In genomic region chr15:101077001-101077812, GRCm38 (mm10) we compare ENCODE assay signal across 9 mouse cellular contexts. TPM values are rescaled to one million over a fixed set of nuclear protein-coding genes. Genes with fewer than 3 reads are reported as not detected.
DNase-seq lines count a peak whose midpoint lies in the region; ATAC-seq and TF ChIP-seq lines count a peak whose summit lies in the region.
"Had no signal": no experiment of that assay in that cellular context is flagged by ENCODE, and none has a peak within 500 bp of the region (broad histone marks: within the 10 kb centered on the region; RNA-seq: fewer than 3 reads in every experiment).

No protein-coding gene starts in this region.

- peak overlapping the region; percentile 81 for H3K4me2 ChIP-seq in kidney, embryonic 15.5 days
- H3K4me2 ChIP-seq in midbrain, postnatal 0 days (ENCODE audit: low read depth, low read length, poor library complexity, severe bottlenecking) = peak overlapping the region; percentile 88

- H3K9ac ChIP-seq in kidney, embryonic 15.5 days = peak overlapping the region; percentile 92
- peak overlapping the region; percentile 63; the same call in 1 of the 2 replicates for H3K9ac ChIP-seq in midbrain, postnatal 0 days (replicated peaks; ENCODE audit: low read length, poor library complexity, severe bottlenecking)

- H3K27me3 ChIP-seq in forebrain, embryonic 10.5 days (ENCODE audit: poor library complexity, severe bottlenecking) = peaks cover 23% of the 10 kb centered on the region
- H3K27me3 ChIP-seq in kidney, embryonic 15.5 days = 0 out of 2 replicates have a peak, but pooled peaks cover 4% of the 10 kb centered on the region
- H3K27me3 ChIP-seq in midbrain, postnatal 0 days (ENCODE audit: insufficient read depth, low read length) = no peaks in the 10 kb centered on the region

- no peak for TF ChIP-seq CTCF in lung, adult 2 months (IDR thresholded peaks at IDR 0.05; ENCODE audit: insufficient read depth, low read length)
- TF ChIP-seq CTCF in midbrain, postnatal 0 days (IDR thresholded peaks at IDR 0.05) = no peak

- peaks cover 9% of the 10 kb centered on the region for H3K4me1 ChIP-seq in lung, adult 2 months (ENCODE audit: control insufficient read depth, insufficient read depth, low read length)
- peaks cover 99% of the 10 kb centered on the region for H3K4me1 ChIP-seq in forebrain, embryonic 10.5 days
- H3K4me1 ChIP-seq in kidney, embryonic 15.5 days = peaks cover 86% of the 10 kb centered on the region
- peaks cover 15% of the 10 kb centered on the region; the same call in 1 of the 2 replicates for H3K4me1 ChIP-seq in midbrain, postnatal 0 days (ENCODE audit: insufficient read depth, low read length)

- 5% methylated on average over 34 of the region's 34 CpGs for WGBS in lung, adult 2 months
- WGBS in forebrain, embryonic 10.5 days = under 1% methylated on average over 34 of the region's 34 CpGs
- 2% methylated on average over 34 of the region's 34 CpGs for WGBS in kidney, embryonic 15.5 days
- WGBS in midbrain, postnatal 0 days = 3% methylated on average over 34 of the region's 34 CpGs

- ATAC-seq in kidney, embryonic 15.5 days (replicated peaks; ENCODE audit: low FRiP score) = 0 out of 2 replicates have a peak, but pooled peaks have one; percentile 5
- ATAC-seq in midbrain, postnatal 0 days (ENCODE audit: low FRiP score) = no peak

- H3K27ac ChIP-seq in forebrain, embryonic 10.5 days = peak overlapping the region; percentile 99
- peak overlapping the region; percentile 98 for H3K27ac ChIP-seq in kidney, embryonic 15.5 days
- 0 out of 2 replicates have a peak overlapping the region, but pooled peaks have one; percentile 38 for H3K27ac ChIP-seq in midbrain, postnatal 0 days (ENCODE audit: low read depth, low read length)

- peak; percentile 28; the same call in 1 of the 2 replicates for TF ChIP-seq POLR2A in lung, adult 2 months (IDR thresholded peaks at IDR 0.05; ENCODE audit: borderline replicate concordance, extremely low read depth, low read depth, low read length)

- H3K36me3 ChIP-seq in forebrain, embryonic 10.5 days (replicated peaks) = peaks cover 22% of the 10 kb centered on the region
- no peaks in the 10 kb centered on the region for H3K36me3 ChIP-seq in kidney, embryonic 15.5 days
- H3K36me3 ChIP-seq in midbrain, postnatal 0 days (ENCODE audit: insufficient read depth, low read length) = no peaks in the 10 kb centered on the region

- DNase-seq in lung, adult 2 months = peak; percentile 32
- DNase-seq in lung, postnatal 10 days = no peak
- DNase-seq in forebrain, embryonic 10.5 days (ENCODE audit: extremely low spot score, low spot score) = peak; percentile 75
- DNase-seq in midbrain, postnatal 0 days (ENCODE audit: low spot score) = peak; percentile 50
- DNase-seq in c-Kit-positive CD71-positive TER-119-positive erythroid progenitor cells, embryonic 14.5 days (ENCODE audit: low spot score) = no peak
- no peak for DNase-seq in cerebellum, postnatal 4 days (ENCODE audit: low spot score in 2 of 2)
- DNase-seq in urinary bladder, adult 2 months (ENCODE audit: low spot score) = no peak

- no peaks in the 10 kb centered on the region for H3K9me3 ChIP-seq in forebrain, embryonic 10.5 days
- H3K9me3 ChIP-seq in kidney, embryonic 15.5 days (replicated peaks) = no peaks in the 10 kb centered on the region
- no peaks in the 10 kb centered on the region for H3K9me3 ChIP-seq in midbrain, postnatal 0 days (ENCODE audit: low read length)

- H3K4me3 ChIP-seq in lung, adult 2 months (replicated peaks; ENCODE audit: extremely low read depth, low read depth, low read length) = peak overlapping the region; percentile 77
- peak overlapping the region; percentile 90 for H3K4me3 ChIP-seq in forebrain, embryonic 10.5 days
- peak overlapping the region; percentile 88 for H3K4me3 ChIP-seq in kidney, embryonic 15.5 days (replicated peaks)
- peak overlapping the region; percentile 56 for H3K4me3 ChIP-seq in midbrain, postnatal 0 days (ENCODE audit: low read depth, low read length)
- H3K4me3 ChIP-seq: myocyte had no signal

RNA-seq across cellular contexts. Expression of gene Fignl2, which starts 1.2 kb away (rescaled TPM):
- 9.3 and 10.6 TPM in 2 replicates for polyA plus RNA-seq in lung, adult 2 months (2012; rRNA removed)
- polyA plus RNA-seq in forebrain, embryonic 10.5 days (2016; fragmentation: Nextera tagmentation; extraction: Ambion mirVana) = 0.80 and 0.82 TPM in 2 replicates
- 0.22 and 0.44 TPM in 2 replicates for polyA plus RNA-seq in kidney, embryonic 15.5 days (2015; fragmentation: Nextera tagmentation; extraction: Ambion mirVana)
- total RNA-seq in midbrain, postnatal 0 days (2014; rRNA removed) = 1.0 and 3.4 TPM in 2 replicates
- polyA plus RNA-seq in midbrain, postnatal 0 days (2015; fragmentation: Nextera tagmentation; extraction: Ambion mirVana) = 0.04 and 0.05 TPM in 2 replicates
- 7.3 and 7.5 TPM in 2 replicates for polyA plus RNA-seq in urinary bladder, adult 2 months (2012; rRNA removed)

RNA-seq across cellular contexts. Expression of gene Gm47841, which starts 30.0 kb away (rescaled TPM):
- 0.15 and 0.22 TPM in 2 replicates for polyA plus RNA-seq in lung, adult 2 months (2012; rRNA removed)
- not detected in 2 replicates for polyA plus RNA-seq in forebrain, embryonic 10.5 days (2016; fragmentation: Nextera tagmentation; extraction: Ambion mirVana)
- not detected in 2 replicates for polyA plus RNA-seq in kidney, embryonic 15.5 days (2015; fragmentation: Nextera tagmentation; extraction: Ambion mirVana)
- total RNA-seq in midbrain, postnatal 0 days (2014; rRNA removed) = not detected in 2 replicates
- not detected in 2 replicates for polyA plus RNA-seq in midbrain, postnatal 0 days (2015; fragmentation: Nextera tagmentation; extraction: Ambion mirVana)
- polyA plus RNA-seq in urinary bladder, adult 2 months (2012; rRNA removed) = 0.09 and 0.15 TPM in 2 replicates
- polyA plus RNA-seq: myocyte had no signal

RNA-seq across cellular contexts. Expression of gene Ankrd33, which starts 38.3 kb away (rescaled TPM):
- 0.10 and 0.28 TPM in 2 replicates for polyA plus RNA-seq in lung, adult 2 months (2012; rRNA removed)
- not detected in 2 replicates for polyA plus RNA-seq in forebrain, embryonic 10.5 days (2016; fragmentation: Nextera tagmentation; extraction: Ambion mirVana)
- not detected in 2 replicates for polyA plus RNA-seq in kidney, embryonic 15.5 days (2015; fragmentation: Nextera tagmentation; extraction: Ambion mirVana)
- not detected in 2 replicates for total RNA-seq in midbrain, postnatal 0 days (2014; rRNA removed)
- polyA plus RNA-seq in midbrain, postnatal 0 days (2015; fragmentation: Nextera tagmentation; extraction: Ambion mirVana) = not detected in 2 replicates
- not detected in 2 replicates for polyA plus RNA-seq in urinary bladder, adult 2 months (2012; rRNA removed)
- polyA plus RNA-seq: myocyte had no signal

RNA-seq across cellular contexts. Expression of gene Acvrl1, which starts 51.1 kb away (rescaled TPM):
- 672 and 695 TPM in 2 replicates for polyA plus RNA-seq in lung, adult 2 months (2012; rRNA removed)
- 8.0 and 8.1 TPM in 2 replicates for polyA plus RNA-seq in forebrain, embryonic 10.5 days (2016; fragmentation: Nextera tagmentation; extraction: Ambion mirVana)
- polyA plus RNA-seq in kidney, embryonic 15.5 days (2015; fragmentation: Nextera tagmentation; extraction: Ambion mirVana) = 17.2 and 18.4 TPM in 2 replicates
- 8.4 and 11.2 TPM in 2 replicates for total RNA-seq in midbrain, postnatal 0 days (2014; rRNA removed)
- polyA plus RNA-seq in midbrain, postnatal 0 days (2015; fragmentation: Nextera tagmentation; extraction: Ambion mirVana) = 6.1 and 6.7 TPM in 2 replicates
- polyA plus RNA-seq in urinary bladder, adult 2 months (2012; rRNA removed) = 65.7 and 69.9 TPM in 2 replicates

Comparison
In these comparisons a context has a peak if more than half of its experiments do, and no peak if none do; other contexts are left out.
1. DNase-seq: peak in lung, adult 2 months (single experiment), forebrain, embryonic 10.5 days (single experiment) and midbrain, postnatal 0 days (single experiment); none in lung, postnatal 10 days (single experiment), c-Kit-positive CD71-positive TER-119-positive erythroid progenitor cells, embryonic 14.5 days (single experiment), cerebellum, postnatal 4 days (0 of 2) and urinary bladder, adult 2 months (single experiment).
2. H3K27ac ChIP-seq: peak in every context shown above with its lines; median percentile 99 in forebrain, embryonic 10.5 days; 98 in kidney, embryonic 15.5 days; 38 in midbrain, postnatal 0 days.
3. Peak in every context shown above with its lines, with median percentiles within 50 percentile points of each other: H3K4me3 ChIP-seq.